Mouse (Mus musculus): ENCODE data around the gene Pou2f2.

Pou2f2 gene

DNA sequence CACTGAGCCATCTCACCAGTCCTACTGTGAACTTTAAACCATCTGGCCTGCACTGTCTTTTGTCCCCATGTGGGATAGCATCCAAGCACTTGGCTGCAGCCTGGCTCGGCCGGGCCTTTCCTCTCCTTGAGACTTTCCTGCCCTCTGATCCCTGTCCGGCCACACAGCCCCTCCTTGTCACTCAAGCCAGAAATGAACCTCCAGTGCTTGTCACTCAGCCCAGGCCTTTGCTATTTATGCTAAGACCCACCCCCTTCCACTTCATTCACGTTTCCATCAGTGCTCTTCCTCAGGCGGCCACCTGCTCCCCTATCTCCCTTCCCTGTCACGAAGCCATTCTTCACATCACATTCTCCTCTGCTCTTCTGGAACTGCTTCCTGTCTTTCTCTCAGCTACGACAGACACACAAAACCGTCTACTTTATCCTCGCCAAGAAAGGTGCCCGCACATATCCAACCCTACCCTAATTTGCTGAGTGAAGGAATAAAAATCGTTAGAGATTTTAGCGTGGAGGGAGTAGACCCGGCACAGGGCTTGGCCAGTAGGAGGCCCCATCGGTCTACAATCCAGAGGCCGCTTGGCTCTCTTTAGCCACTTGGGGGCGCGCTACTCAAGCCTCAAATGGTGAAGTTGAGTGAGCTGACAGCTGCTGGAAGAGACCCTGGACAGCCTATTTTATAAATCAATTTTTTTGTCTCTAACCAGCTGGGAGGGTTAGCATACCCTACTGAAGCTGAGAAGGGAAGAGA is 73.9 kb downstream of the Pou2f2 start:
- in situ Hi-C loops (cut with MboI), result loop anchor here (5.0 kb wide), 1 partner anchor 77 kb away; no protein-coding TSS in a partner anchor

- in situ Hi-C loops (cut with MboI), result no loop called here
These were observed 79.9 kb downstream of the Pou2f2 start for GRCm38 (mm10) chr7:25099581-25099980.

DNA sequence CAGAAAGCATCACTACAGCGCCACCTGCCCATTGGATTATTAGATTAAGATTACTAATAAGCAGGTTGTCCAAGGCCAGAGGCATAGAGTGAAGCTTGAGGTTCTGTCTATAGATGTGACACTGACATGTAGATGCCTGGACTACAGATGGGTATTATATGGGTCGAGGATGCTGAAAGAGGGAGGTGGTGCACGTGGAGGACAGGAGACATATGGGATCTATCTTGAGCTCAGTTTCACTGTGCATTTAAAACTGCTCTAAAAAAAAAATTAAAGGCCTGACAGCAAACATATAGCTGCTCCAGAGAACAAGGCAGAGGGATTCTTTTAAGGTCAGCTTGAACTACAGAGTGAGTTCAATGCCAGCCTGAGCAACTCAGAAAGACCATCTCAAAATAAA is 81.4 kb downstream of the Pou2f2 start:
- in situ Hi-C loops (cut with MboI), result no loop called here

- in situ Hi-C loops (cut with MboI), result no loop called here
These were observed 89.7 kb downstream of the Pou2f2 start for GRCm38 (mm10) chr7:25089875-25090274.

GRCm38 (mm10) chr7:25088968-25089367 is 90.6 kb downstream of the Pou2f2 start:
- in situ Hi-C loops (cut with MboI), result no loop called here

DNA sequence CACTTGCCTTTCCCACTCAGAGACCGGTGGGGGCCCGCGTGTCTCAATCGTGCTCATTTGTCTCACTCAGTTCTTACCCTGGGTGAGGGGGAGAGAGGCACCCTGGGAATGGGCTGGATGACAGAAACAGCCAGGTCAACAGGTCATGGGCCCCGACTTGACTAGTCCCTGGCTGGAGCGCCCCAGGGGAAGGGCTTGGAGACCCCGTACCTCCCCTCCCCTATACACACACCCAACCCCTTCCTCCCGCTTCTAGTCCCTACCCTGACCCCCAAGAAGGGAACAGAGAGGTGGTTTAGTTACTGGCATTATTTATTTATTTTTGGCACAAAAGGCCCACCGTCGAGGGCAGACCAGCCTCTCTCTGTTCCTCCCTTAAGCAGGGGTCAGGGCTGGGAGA is 91.0 kb downstream of the Pou2f2 start:
- in situ Hi-C loops (cut with MboI), result no loop called here

- in situ Hi-C loops (cut with MboI), result no loop called here
These were observed 91.6 kb downstream of the Pou2f2 start for GRCm38 (mm10) chr7:25087972-25088371.

DNA sequence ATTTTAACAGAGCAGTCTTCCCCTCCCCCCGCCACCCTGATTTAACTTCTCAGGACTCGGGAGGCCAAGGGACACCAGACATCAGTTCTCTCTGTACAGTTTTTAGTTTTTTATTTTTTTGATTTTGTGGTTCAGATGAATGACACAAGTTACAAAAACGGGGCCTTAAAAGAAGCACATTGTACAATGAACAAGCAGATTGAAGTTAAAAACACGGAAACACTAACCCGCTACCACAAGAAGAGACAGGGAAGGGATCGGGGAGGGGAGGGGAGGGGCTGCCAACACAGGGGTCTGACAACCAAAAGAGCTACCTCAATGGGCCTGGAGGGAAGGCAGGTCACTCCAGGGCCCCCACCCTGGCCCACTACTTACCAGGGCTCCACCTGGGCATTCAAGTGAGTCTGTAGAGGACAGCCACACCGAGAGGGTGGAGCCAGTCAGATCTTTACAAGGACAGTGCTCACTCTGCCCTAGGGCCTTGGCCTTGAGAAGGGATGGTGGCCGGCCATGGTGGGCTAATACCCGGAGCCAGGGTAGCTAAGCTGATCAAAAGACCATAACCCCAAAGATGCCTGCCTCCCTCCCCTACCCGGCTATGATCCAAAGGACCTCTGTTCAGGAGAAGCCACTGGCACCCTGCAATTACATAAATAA is 92.1 kb downstream of the Pou2f2 start:
- in situ Hi-C loops (cut with MboI), result no loop called here

GRCm38 (mm10) chr7:25086656-25087055 is 92.9 kb downstream of the Pou2f2 start:
- in situ Hi-C loops (cut with MboI), result no loop called here

GRCm38 (mm10) chr7:25084621-25085020 is 94.9 kb downstream of the Pou2f2 start:
- in situ Hi-C loops (cut with MboI), result no loop called here

DNA sequence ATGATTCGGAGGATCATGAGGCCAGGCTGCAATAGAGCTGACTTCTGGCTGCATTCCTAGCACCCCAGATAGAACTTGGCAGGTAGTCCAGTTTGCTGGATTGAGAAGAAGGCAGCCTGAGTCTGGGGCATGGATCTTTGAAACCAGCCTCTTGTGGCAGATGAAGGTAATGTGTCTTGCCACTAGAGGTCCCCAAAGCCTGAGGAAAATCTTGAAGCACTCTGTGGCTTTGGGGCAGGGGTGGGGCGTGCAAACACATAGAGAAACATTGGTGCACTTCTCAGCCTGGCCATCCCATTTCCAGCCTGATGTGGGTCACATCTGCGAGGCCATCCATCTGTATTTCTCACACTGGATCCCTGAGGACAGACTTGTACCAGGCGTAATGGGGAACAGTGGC is 97.0 kb downstream of the Pou2f2 start:
- in situ Hi-C loops (cut with MboI), result no loop called here

DNA sequence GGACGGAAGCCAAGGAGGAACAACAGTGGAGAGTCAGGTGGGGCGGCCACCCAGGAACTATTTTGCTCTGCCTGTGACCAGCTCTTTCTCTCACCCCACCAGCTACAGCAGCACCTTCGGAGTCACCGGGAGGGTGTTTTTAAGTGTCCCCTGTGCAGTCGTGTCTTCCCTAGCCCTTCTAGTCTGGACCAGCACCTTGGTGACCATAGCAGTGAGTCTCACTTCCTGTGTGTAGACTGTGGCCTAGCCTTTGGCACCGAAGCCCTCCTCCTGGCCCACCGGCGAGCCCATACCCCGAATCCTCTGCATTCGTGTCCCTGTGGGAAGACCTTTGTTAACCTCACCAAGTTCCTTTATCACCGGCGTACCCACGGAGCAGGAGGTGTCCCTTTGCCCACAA is 99.1 kb downstream of the Pou2f2 start:
- in situ Hi-C loops (cut with MboI), result no loop called here

DNA sequence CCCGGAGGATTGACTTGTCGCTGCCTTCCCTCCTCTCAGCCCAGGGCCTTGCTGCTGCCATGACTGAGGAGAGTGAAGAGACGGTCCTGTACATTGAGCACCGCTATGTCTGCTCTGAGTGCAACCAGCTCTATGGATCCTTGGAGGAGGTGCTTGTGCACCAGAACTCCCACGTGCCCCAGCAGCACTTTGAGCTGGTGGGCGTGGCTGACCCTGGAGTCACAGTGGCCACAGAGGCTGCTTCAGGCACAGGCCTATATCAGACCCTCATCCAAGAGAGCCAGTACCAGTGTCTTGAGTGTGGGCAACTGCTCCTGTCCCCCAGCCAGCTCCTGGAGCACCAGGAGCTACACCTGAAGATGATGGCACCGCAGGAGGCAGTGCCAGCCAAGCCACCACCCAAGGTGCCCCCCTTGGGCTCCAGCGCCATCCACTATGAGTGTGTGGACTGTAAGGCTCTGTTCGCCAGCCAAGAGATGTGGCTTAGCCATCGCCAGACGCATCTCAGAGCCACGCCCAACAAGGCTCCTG is 100.0 kb downstream of the Pou2f2 start:
- in situ Hi-C loops (cut with MboI), result no loop called here

DNA sequence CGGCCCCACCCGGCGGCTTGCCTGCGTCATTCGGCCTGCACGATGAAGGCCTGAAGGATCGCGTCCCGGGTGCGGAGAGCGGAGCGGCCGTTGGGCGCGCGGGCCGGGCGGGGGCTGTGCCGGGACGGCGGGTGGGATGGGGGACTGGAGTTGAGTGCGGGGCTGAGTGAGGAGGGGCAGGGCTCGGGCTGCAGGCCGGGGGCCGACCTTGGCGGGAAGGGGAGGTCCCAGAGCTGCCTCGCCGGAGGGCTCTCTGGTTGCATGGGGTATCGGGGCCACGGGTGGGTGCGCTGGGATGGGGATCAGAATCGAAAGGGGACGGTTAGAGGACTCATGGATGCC is 102.1 kb downstream of the Pou2f2 start:
- in situ Hi-C loops (cut with MboI), result no loop called here

DNA sequence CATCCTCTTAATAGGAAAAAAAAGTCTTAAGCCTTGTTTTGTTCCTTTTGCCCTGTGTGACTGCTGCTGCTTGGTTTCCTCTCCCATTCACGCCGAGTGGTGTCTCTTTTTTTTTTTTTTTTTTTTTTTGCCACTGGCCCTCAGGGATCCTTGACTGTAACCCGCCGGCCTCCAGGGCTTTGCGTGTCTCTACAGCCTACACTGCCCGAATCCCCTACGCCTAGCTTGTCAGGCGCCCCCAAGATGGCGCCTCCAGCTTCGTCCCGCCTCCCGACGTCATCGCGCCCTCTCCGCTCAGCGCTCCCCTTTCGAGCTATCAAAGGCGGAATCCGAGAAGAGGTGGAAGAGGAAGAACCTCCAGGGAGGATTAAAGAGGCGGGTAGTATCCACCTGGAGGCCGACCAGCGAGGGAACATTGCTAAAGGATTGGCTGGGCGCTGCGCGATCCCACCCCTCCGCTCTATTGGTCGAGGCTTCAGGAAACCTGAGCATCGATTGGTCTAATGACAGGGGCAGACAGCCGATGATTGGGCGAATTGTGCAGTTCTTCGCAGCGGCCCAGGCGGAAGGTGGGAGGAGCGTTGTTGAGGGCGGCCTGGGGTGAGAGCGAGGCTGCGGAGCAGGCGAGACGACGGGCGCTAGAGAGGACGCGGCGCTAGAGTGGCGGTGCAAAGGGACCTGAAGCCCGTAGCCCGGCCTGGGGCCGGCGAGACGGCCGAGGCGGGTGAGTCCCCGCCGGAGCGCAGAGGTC is 102.7 kb downstream of the Pou2f2 start:
- in situ Hi-C loops (cut with MboI), result no loop called here

- in situ Hi-C loops (cut with MboI), result no loop called here
These were observed 103.2 kb downstream of the Pou2f2 start for GRCm38 (mm10) chr7:25076296-25076662.

DNA sequence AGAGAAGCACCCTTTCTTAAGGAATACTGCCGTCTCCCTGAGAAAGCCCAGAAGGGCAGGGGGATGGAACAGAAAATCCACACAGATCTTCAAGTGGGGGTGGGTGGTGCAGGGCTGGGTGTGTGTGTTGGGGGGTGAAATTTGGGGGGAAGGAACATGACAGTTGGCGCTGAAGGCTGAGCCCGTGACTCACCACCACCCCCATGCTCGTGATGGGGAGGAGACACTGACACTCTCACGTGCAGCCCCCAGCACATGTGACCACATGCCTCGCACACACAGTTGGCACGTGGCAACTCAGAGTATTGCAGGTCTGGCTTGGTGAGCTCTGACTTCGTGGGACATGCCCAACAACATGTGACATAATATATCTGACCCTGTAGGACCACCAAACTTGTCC is 105.6 kb downstream of the Pou2f2 start:
- in situ Hi-C loops (cut with MboI), result no loop called here

DNA sequence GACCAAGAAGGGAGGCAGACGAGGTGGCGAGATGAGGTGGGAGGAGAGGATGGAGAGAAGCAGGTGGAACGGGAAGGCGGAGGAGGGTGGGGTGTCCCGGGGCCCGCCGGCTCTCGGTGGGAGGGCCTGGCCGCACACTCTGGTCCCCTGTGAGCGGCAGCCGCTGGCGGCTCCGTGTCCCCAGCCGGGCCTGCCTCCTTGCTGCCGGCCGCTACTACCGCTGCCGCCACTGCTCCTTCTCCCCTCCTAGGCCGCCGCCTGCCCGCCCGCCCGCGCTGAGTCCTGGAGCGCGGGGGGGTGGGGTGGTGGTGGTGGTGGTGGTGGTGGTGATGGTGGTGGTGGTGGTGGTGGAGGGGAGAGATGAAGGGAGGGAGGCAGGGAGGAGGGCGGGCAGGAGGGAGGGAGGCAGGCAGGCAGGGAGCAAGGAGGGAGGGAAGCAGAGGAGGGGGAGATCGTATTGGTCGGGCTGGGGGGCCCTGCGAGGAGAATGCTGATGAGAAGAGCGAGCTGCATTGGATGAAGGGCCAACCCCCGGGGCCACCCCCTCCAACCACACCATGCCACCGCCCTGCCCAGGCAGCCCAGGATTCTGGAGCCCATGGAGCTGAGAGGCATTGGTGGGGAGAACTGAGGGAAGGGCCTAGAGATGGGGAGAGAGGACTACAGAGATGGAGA is 106.7 kb downstream of the Pou2f2 start:
- in situ Hi-C loops (cut with MboI), result no loop called here

GRCm38 (mm10) chr7:25071979-25072715 is 107.4 kb downstream of the Pou2f2 start, which contains the start of the genes Grik5 and Zfp574:
TSS of gene Grik5 (minus strand) at chr7:25072346.
TSS of gene Zfp574 (plus strand) at chr7:25072567.
- in situ Hi-C loops (cut with MboI), result no loop called here

- in situ Hi-C loops (cut with MboI), result no loop called here
These were observed 110.8 kb downstream of the Pou2f2 start for GRCm38 (mm10) chr7:25068724-25069123.

- in situ Hi-C loops (cut with MboI), result no loop called here
These were observed 111.4 kb downstream of the Pou2f2 start for GRCm38 (mm10) chr7:25067909-25068656.

Measured in mature B cell (primary cell).